ENCODE assay signal across 15 mouse cellular contexts in the genomic region with DNA sequence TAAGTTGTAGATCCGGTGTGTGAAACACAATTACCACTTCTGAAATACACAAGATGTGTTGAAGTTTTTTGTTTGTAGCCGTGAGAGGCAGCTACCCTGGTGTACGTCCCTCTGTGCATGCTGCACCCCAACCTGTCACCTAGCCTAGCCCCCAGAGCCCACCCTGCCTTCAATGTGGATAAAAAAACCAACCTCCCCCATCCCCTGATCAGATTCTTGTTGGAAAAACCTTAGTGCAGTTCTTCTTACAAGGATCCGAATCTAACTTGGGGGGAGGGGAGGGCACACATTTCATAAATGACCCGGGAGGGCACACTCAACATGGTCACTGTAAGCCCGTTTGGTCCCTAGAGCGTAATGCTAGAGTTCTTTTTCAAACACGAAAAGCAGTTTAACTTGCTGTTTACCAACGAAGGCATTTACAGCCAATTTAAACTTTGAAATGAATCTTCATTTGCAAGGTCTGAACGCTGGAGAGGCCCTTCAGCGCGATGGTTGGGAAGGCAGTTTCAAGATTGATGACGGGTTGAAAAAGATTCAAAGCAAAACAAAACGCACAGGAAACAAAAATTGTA. TPM values are rescaled to one million over a fixed set of nuclear protein-coding genes. Genes with fewer than 3 reads are reported as not detected.
A peak's percentile ranks its signal among the peaks of the same experiment; 100 is the strongest.
DNase-seq lines count a peak whose midpoint lies in the region; ATAC-seq lines count a peak whose summit lies in the region.
"Had no signal": no experiment of that assay in that cellular context is flagged by ENCODE, and none has a peak within 500 bp of the region (broad histone marks: within the 10 kb centered on the region; RNA-seq: fewer than 3 reads in every experiment).

No protein-coding gene starts in this region.

- WGBS in kidney, embryonic 14.5 days: 7% methylated on average over 14 of the region's 14 CpGs
- 13% methylated on average over 14 of the region's 14 CpGs for whole genome bisulfite sequencing in embryonic facial prominence, embryonic 15.5 days
- 7% methylated on average over 14 of the region's 14 CpGs for WGBS in limb, embryonic 12.5 days
- WGBS in neural tube, embryonic 11.5 days: 4% methylated on average over 14 of the region's 14 CpGs

- no peaks in the 10 kb centered on the region for H3K9me3 ChIP-seq in kidney, embryonic 14.5 days (ENCODE audit: control insufficient read depth, low read length)
- no peaks in the 10 kb centered on the region for H3K9me3 ChIP-seq in embryonic facial prominence, embryonic 15.5 days (replicated peaks)
- H3K9me3 ChIP-seq in limb, embryonic 12.5 days: no peaks in the 10 kb centered on the region
- H3K9me3 ChIP-seq in neural tube, embryonic 11.5 days (ENCODE audit: control insufficient read depth, low read length): no peaks in the 10 kb centered on the region

- H3K27me3 ChIP-seq in kidney, embryonic 14.5 days (ENCODE audit: control insufficient read depth, insufficient read depth, low read length): peaks cover 77% of the 10 kb centered on the region
- peaks cover 79% of the 10 kb centered on the region for H3K27me3 ChIP-seq in embryonic facial prominence, embryonic 15.5 days
- H3K27me3 ChIP-seq in limb, embryonic 12.5 days: peaks cover 91% of the 10 kb centered on the region
- peaks cover 81% of the 10 kb centered on the region for H3K27me3 ChIP-seq in neural tube, embryonic 11.5 days (ENCODE audit: control insufficient read depth, insufficient read depth, low read length)

- intact Hi-C loops in left cerebral cortex, postnatal 36 days (cut with DNase I): no loop called here
- intact Hi-C loops in left cerebral cortex, postnatal 10 days (cut with DNase I): loop anchor here (5.0 kb wide), 1 partner anchor 862 kb away; no protein-coding TSS in a partner anchor

- H3K4me2 ChIP-seq in kidney, embryonic 14.5 days (replicated peaks; ENCODE audit: low read depth, low read length): peak overlapping the region; percentile 39
- H3K4me2 ChIP-seq in embryonic facial prominence, embryonic 15.5 days (replicated peaks): peak overlapping the region; percentile 45
- H3K4me2 ChIP-seq in limb, embryonic 12.5 days: peak overlapping the region; percentile 49
- H3K4me2 ChIP-seq in neural tube, embryonic 11.5 days (ENCODE audit: low read depth): 0 out of 2 replicates have a peak overlapping the region, but pooled peaks have one; percentile 15

- peak overlapping the region; percentile 25; the same call in 1 of the 2 replicates for H3K4me3 ChIP-seq in kidney, embryonic 14.5 days (ENCODE audit: low read length)
- H3K4me3 ChIP-seq in embryonic facial prominence, embryonic 15.5 days (replicated peaks): peak overlapping the region; percentile 30
- no peak overlapping the region for H3K4me3 ChIP-seq in limb, embryonic 12.5 days (replicated peaks)
- H3K4me3 ChIP-seq in neural tube, embryonic 11.5 days (ENCODE audit: low read depth, low read length): no peak overlapping the region
- H3K4me3 ChIP-seq: myocyte had no signal

- H3K27ac ChIP-seq in kidney, embryonic 14.5 days (ENCODE audit: low read depth, low read length): no peak overlapping the region
- no peak overlapping the region for H3K27ac ChIP-seq in embryonic facial prominence, embryonic 15.5 days (replicated peaks)
- H3K27ac ChIP-seq in limb, embryonic 12.5 days: no peak overlapping the region
- no peak overlapping the region for H3K27ac ChIP-seq in neural tube, embryonic 11.5 days (ENCODE audit: low read depth, low read length)
- H3K27ac ChIP-seq: liver, embryonic 14.5 days had no signal

- H3K4me1 ChIP-seq in kidney, embryonic 14.5 days (ENCODE audit: control insufficient read depth, insufficient read depth, low read length): peaks cover 12% of the 10 kb centered on the region; the same call in 1 of the 2 replicates
- peaks cover 23% of the 10 kb centered on the region for H3K4me1 ChIP-seq in embryonic facial prominence, embryonic 15.5 days
- H3K4me1 ChIP-seq in limb, embryonic 12.5 days (replicated peaks): peaks cover 26% of the 10 kb centered on the region
- H3K4me1 ChIP-seq in neural tube, embryonic 11.5 days (ENCODE audit: control insufficient read depth, insufficient read depth, low read length): no peaks in the 10 kb centered on the region

- H3K9ac ChIP-seq in kidney, embryonic 14.5 days (ENCODE audit: low read depth, low read length): peak overlapping the region; percentile 31; the same call in 1 of the 2 replicates
- H3K9ac ChIP-seq in embryonic facial prominence, embryonic 15.5 days: no peak overlapping the region
- H3K9ac ChIP-seq in limb, embryonic 12.5 days (replicated peaks): no peak overlapping the region
- no peak overlapping the region for H3K9ac ChIP-seq in neural tube, embryonic 11.5 days (ENCODE audit: low read length)
- H3K9ac ChIP-seq: liver, embryonic 14.5 days had no signal

- ATAC-seq in kidney, embryonic 14.5 days (ENCODE audit: low FRiP score, low TSS enrichment): no peak
- no peak for ATAC-seq in embryonic facial prominence, embryonic 15.5 days (ENCODE audit: insufficient number of reproducible peaks, low FRiP score, low TSS enrichment, low read depth)
- ATAC-seq in limb, embryonic 12.5 days (ENCODE audit: insufficient number of reproducible peaks, insufficient read depth, low FRiP score, low TSS enrichment, low read depth): no peak
- ATAC-seq in neural tube, embryonic 11.5 days (ENCODE audit: insufficient read depth, low FRiP score, low TSS enrichment): no peak

- DNase-seq in kidney, adult 8-10 months: no peak
- DNase-seq in neural tube, embryonic 11.5 days (ENCODE audit: low spot score): no peak
- no peak for DNase-seq in left cerebral cortex, postnatal 36 days (ENCODE audit: low spot score in 2 of 2)
- DNase-seq in cerebellum, postnatal 36 days: no peak
- no peak for DNase-seq in left cerebral cortex, postnatal 10 days (ENCODE audit: extremely low spot score in 1 of 2, low spot score in 2 of 2)
- DNase-seq: heart, postnatal 4 days; kidney, adult 18-20 months; lung, postnatal 4 days; thymus, postnatal 36 days had no signal

- H3K36me3 ChIP-seq in kidney, embryonic 14.5 days (ENCODE audit: control insufficient read depth, insufficient read depth, low read length): no peaks in the 10 kb centered on the region
- H3K36me3 ChIP-seq in embryonic facial prominence, embryonic 15.5 days: no peaks in the 10 kb centered on the region
- H3K36me3 ChIP-seq in limb, embryonic 12.5 days: no peaks in the 10 kb centered on the region
- H3K36me3 ChIP-seq in neural tube, embryonic 11.5 days (ENCODE audit: control insufficient read depth, insufficient read depth, low read length): no peaks in the 10 kb centered on the region

RNA-seq across cellular contexts. Expression of a gene that starts 7.5 kb away (rescaled TPM):
- 40.5 and 43.6 TPM in 2 replicates for polyA plus RNA-seq in kidney, embryonic 14.5 days (2014; fragmentation: Nextera tagmentation; extraction: Ambion mirVana)
- polyA plus RNA-seq in embryonic facial prominence, embryonic 15.5 days (2015; fragmentation: Nextera tagmentation; extraction: Ambion mirVana): 15.6 and 18.2 TPM in 2 replicates
- 12.0 and 18.9 TPM in 2 replicates for polyA plus RNA-seq in limb, embryonic 12.5 days (2016; fragmentation: Nextera tagmentation; extraction: Ambion mirVana)
- 1.7 and 3.9 TPM in 2 replicates for polyA plus RNA-seq in neural tube, embryonic 11.5 days (2014; fragmentation: Nextera tagmentation; extraction: Ambion mirVana)
- total RNA-seq in left cerebral cortex, postnatal 36 days (2021): 10 to 100 TPM; 12.5 to 21.3 TPM
- 10 to 100 TPM in 1 of 2 experiments, 1 to 10 TPM in 1; 9.0 to 10.2 TPM for total RNA-seq in left cerebral cortex, postnatal 10 days (2021)
- total RNA-seq: granulocyte monocyte progenitor cell, adult 5-6 weeks; heart, postnatal 4 days had no signal
- polyA plus RNA-seq: myocyte had no signal

Comparison
In these comparisons a context has a peak if more than half of its experiments do, and no peak if none do; other contexts are left out.
1. H3K4me3 ChIP-seq: peak in kidney, embryonic 14.5 days (single experiment) and embryonic facial prominence, embryonic 15.5 days (single experiment); none in limb, embryonic 12.5 days (single experiment) and neural tube, embryonic 11.5 days (single experiment).
2. Peak in every context shown above with its lines, with median percentiles within 50 percentile points of each other: H3K4me2 ChIP-seq.